ENCODE assay signal across 27 mouse cellular contexts in the genomic region with DNA sequence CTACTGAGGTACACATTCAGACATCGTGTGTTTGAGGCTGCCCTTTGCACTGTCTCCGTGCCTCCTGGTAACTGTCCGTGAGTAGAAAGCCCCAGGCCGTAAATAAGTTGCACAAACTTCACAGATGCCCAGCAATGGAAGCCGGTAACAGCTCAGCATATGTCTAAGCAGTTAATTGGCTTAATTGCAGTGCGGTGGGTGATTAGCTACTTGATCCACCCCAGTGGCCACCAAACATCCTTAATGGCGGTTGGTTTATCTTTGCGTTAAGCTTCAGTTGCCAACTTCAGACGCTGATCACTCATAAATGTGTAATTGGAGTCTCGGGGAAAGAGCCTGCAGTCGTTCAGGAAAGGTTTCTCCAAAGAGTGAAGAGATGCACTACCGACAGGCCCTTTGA.
"Had no signal": no experiment of that assay in that cellular context is flagged by ENCODE, and none has a peak within 500 bp of the region (broad histone marks: within the 10 kb centered on the region; RNA-seq: fewer than 3 reads in every experiment).

No protein-coding gene starts in this region.

- DNase-seq: gastrocnemius, adult 2 months; gastrocnemius, postnatal 10 days; gastrocnemius, postnatal 25 days; heart, adult 11 months; heart, adult 2 months; heart, postnatal 14 days; heart, postnatal 36 days; kidney, adult 11 months; kidney, adult 2 months; kidney, adult 9 months; kidney, postnatal 14 days; kidney, postnatal 36 days; layer of hippocampus, adult 9-11 months; layer of hippocampus, postnatal 36 days; liver; liver, embryonic 13.5 days had no signal

- H3K36me3 ChIP-seq: heart, embryonic 13.5 days; heart, embryonic 15.5 days; hindbrain, embryonic 15.5 days; limb, embryonic 10.5 days; limb, embryonic 12.5 days; liver, embryonic 13.5 days had no signal

- H3K4me1 ChIP-seq: heart, embryonic 13.5 days; hindbrain, embryonic 13.5 days; liver, embryonic 13.5 days had no signal

- H3K27me3 ChIP-seq: heart, embryonic 15.5 days; hindbrain, embryonic 13.5 days; hindbrain, embryonic 15.5 days; liver, embryonic 13.5 days had no signal

- H3K27ac ChIP-seq: gastrocnemius, adult 2 months; heart, adult 2 months; heart, embryonic 13.5 days; heart, embryonic 15.5 days; hindbrain, embryonic 13.5 days; hindbrain, embryonic 15.5 days; kidney, embryonic 15.5 days; kidney, postnatal 0 days; limb, embryonic 10.5 days; limb, embryonic 12.5 days; liver, embryonic 13.5 days had no signal

- ATAC-seq: intestine, embryonic 16.5 days had no signal

- H3K4me2 ChIP-seq: heart, embryonic 11.5 days; heart, embryonic 13.5 days; heart, embryonic 15.5 days; hindbrain, embryonic 13.5 days; hindbrain, embryonic 15.5 days; kidney, embryonic 15.5 days; limb, embryonic 12.5 days; liver, embryonic 11.5 days; liver, embryonic 13.5 days had no signal

- H3K9ac ChIP-seq: heart, embryonic 13.5 days; heart, embryonic 15.5 days; hindbrain, embryonic 13.5 days; hindbrain, embryonic 15.5 days; kidney, embryonic 15.5 days; limb, embryonic 12.5 days; liver, embryonic 13.5 days had no signal

- H3K4me3 ChIP-seq: gastrocnemius, adult 2 months; heart, adult 2 months; heart, embryonic 13.5 days; heart, embryonic 15.5 days; hindbrain, embryonic 13.5 days; hindbrain, embryonic 15.5 days; kidney, embryonic 15.5 days; limb, embryonic 10.5 days; limb, embryonic 12.5 days; liver, embryonic 13.5 days had no signal
